Mouse (Mus musculus) heart, adult 8-10 months (tissue): ENCODE measurements at regions not wholly inside any gene's neighbourhood (a gene's known extent, or its start where the extent isn't known, plus 50 kb on each side); places are given as distances from the start of the nearest gene placed in this dataset.

Source experiments
- DNase-seq: peaks from one replicate; pipeline ENCODE4 v3.0.0; 2022; ENCODE audit warnings: low spot score

DNA sequence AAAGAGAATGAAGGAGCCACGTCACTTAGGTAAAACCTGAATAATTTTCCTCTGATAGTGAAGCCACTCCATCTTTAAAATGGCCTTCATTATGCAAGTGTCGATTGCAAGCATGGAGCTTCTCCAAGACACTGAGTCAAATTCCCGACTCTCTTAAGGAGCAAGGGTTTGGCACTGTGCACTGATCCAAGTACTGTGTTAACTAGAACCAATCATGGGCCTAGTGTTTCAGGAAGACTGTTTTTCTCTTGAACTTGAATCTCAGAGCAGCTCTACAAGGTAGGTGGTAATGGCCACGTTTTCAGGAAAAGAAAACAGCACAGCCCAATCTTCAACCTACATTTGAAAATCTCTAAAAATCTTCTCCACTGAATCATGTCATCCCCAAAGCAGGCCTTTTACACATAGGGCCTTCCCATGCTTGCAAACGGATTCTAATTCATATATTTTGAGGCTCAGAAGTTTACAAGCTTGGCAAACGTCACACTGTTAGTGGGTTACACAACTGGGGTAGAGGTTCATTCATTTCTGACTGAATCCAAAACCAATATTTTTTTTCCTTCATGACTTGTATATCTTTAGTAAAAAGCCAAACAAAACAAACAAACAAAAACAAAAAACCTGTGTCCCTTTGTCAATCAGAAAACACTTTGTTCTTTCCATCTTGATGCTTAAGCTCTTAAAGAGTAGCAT lies 342.2 kb upstream of the Zfp462 start:
- no peak for DNase-seq

DNA sequence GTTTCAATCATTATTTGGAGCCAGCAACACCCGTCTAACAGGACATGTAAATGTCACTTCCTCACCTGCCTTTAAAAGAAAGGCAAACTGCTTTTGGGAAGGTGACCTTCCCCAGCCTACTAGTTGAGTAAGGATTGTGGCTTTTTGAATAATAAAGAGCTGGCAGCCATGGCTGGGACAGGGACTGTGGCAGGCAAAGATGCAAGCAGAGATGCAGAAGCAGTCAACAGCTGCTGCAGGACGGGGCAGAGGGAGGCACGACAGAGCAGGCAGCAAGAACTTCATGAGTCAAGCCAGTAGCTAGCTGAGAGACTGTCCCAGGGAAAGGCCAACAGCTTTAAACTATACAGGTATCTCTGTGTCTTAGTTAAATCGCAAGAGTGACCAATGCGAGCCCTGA lies 334.7 kb upstream of the Zfp462 start:
- no peak for DNase-seq

DNA sequence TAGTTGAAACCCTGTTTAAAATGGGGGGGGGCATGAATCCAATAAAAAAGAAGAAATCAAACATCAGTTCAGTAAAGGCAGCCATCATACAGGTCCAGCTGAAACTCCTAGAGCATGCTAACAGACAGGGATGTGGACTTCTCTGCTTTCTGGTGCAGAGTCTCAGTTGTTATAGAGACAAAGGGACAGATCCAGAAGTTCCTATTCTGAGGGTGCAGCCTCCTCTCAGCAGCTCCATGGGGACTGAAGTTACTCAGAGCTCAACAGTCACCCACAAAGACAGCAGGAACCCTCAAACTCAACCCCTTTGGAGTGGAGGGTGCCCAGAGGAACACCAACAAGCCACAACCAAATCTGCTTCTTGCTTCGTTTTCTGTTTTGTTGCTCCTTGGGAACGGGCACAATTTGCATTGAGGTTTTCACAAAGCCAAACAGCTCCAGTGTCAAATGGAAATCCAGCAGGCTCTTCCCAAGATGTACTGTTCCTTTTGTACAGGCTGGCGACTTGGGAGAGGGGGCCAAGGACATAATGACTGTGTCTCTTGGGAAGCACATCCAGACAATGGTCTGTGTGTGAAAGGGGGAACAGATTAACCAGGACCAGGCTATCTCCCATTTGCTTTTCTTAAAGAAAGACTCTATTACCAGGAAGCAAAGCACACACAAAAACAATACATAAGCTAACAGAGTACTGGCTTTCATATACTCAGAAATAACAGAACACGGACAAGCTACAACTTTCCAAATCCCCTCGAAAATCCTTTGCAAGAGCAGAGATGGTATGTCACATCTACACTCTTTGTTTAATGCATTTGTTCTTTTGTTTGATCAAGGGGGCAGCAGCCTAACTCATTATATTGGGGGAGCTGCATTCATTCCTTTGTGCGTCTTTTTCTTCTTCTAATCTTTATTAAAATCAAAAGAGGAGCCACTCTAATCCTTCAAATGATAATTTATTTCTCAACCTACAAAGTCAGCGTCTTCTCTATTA lies 332.6 kb upstream of the Zfp462 start:
- no peak for DNase-seq

DNA sequence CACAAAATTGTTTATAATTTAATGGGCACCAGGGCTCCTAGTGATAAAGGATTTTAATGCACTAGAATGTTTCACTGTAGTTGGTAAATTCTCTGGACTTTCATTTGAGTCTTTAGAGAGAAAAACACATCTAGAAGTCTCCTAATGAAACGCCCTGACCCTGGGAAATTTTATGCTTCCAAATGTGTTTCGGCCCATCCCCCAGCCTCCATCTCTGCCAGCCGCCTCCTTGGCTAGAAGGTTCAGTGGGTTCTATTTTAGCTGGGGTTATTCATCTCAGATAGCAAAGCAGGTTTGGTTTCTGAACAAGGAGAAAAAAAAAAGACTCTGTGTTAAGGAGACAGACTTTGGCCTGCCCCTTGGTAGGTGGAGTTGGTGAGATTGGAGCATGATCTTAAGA lies 331.8 kb upstream of the Zfp462 start:
- DNase-seq, result no peak

DNA sequence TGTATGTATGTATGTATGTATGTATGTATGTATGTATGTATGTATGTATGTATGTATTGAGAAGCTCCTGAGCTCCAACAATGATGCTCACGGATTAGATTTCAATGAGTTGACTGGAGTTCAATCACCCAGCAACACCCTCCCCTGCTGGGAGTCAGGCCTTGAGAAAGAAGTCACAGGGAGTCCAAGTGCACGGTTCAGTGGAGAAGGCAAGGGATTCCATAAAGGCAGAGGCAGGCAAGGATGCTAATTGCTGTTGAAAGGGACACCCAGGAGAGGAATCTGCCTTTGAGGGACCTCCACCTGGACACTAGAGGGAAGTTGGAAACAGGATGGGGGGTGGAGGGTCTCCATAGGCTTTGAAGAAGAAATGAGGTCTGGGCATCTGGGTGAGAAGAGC lies 331.2 kb upstream of the Zfp462 start:
- no peak for DNase-seq

DNA sequence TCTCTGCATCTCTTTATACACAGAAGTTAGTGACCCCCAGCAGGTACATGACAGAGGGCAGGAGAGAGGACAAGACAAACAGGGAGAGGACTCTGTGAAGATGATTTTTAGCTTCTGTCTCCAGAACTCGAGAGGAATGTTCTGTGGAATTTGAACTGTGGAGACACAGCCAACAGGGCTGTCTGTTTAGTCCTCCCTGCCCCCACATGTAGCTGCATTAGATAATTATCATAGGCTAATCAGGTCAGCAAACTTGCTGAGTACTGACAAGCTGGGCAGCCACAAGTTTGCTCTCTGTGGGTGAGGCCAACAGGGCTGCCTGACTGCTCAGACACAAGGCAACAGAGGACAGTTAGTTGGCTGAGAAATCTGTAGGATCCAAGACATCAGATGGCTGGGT lies 329.0 kb upstream of the Zfp462 start:
- no peak for DNase-seq

DNA sequence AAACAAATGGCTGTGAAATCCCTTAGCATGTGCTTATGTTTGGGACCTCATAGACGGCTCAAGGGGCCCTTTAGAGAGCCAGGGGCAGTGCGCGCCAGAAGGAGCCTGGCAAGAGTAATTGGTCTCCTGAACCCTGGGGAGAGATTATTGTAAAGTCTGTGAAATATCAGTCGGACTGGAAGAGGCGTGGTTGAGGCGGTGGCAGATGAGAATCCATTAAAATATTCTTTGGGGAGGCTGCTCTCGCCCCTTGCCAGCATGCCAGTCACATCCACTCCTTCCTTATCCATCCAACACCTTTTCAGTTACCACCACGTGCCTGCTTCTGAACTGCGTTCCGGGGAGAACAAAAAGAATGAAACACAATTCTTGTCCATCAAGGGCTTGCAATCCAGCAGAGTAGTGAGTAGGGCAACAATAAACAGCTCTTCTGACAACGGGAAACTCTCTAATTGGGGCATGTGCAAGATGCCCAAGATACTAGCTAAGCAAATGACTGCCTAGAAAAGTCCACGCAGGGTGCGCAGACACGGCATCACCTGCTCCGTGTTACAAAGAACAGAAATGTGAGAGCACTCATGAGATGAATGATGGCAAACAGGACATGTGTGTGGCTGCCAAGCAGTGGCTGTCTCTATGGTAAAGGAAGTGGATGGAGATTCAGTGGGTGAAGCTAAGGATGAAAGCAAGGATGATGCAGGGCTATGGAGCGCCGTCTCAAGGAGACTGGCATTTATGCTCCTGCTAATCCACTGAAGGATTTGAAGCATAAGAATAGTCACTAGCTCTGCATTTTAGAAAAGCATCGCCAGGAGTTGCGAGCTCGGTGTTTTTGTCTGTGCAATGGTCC lies 320.6 kb upstream of the Zfp462 start:
- DNase-seq, result no peak

DNA sequence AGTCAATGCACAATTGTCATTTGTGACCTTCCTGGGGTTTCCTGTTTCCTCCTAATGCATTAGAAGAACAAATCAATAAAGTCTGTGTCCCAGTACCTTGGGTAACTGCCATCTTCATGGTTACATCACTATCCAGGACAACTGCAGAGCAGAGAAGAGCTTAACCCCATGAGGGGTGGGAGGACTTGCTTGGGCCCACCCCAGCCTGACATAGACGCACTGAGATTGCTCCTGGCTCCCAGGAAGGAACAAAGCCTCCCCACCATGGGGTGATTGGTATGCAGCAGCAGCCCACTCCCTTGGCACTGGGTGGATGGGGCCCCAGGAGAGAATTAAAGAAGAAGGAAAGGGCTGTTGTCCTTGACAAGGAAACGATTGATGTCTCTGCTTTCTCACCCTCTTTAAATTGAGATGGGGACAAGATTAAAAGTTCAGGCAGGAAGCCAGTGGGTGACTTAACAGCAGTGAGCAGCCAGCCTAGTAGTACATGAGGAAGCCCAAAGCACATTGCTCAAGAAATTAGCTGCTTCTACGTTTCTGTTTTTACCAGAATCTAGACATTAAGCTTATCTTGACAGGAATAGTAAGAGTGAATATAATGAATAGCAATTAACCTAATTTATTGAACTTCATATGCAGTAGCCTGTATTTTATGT lies 307.7 kb upstream of the Zfp462 start:
- DNase-seq, result no peak

DNA sequence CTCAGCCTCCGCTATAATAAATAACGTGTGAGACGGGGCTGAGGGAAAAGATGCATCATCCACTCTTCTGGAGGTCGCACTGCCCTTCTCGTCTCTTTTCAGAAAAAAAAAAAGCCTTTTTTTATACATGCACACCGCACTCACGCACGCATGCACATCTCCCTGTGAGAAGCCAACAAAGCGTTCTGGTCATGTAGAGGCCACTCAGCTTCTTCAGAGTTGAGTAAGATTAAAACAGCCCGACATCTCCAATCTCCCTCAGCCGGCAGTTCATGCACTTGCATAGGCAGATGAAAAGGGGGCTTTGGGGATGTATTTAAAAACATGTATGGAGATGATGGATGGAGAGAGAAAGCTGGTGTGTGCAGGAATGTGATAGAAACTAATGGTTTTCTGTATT lies 298.8 kb upstream of the Zfp462 start:
- DNase-seq, result no peak

DNA sequence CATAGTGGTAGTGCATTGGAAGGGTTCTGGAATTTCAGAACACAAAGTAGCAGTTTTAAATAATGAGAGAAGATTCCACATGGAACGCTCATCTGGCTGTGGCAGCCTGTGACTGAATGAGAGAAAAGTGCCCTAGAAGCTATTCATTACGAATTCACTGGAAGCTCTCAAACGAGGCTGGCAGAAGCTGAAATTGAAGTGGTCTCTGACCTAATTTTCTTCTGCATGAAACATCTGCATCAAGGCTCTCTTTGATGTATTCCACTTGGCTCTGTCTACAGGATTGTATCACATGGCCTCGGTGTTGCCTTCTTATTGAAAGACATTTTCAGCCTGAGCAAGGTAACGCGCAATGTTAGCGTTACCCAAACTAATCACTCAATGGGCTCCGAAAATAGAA lies 298.4 kb upstream of the Zfp462 start:
- DNase-seq, result no peak

DNA sequence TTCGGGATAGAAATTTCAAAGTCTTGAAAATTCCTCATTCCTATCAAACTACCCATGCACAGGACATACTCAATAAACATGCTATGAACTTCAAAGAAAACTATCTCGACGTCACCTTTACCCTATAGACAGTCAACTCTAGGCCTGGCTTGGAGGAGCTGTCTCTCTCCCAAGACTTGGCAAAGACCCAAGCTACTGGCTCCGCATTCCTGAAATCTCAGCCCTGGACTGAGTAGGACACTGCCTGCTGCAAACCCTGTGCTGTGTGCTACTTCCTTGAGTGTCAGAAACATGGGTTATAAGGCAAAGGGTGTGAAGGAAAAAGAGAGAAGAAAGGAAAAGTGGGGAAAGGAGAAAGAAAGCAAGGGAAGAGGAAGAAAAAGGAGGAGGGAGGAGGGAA lies 296.6 kb upstream of the Zfp462 start:
- DNase-seq, result no peak

DNA sequence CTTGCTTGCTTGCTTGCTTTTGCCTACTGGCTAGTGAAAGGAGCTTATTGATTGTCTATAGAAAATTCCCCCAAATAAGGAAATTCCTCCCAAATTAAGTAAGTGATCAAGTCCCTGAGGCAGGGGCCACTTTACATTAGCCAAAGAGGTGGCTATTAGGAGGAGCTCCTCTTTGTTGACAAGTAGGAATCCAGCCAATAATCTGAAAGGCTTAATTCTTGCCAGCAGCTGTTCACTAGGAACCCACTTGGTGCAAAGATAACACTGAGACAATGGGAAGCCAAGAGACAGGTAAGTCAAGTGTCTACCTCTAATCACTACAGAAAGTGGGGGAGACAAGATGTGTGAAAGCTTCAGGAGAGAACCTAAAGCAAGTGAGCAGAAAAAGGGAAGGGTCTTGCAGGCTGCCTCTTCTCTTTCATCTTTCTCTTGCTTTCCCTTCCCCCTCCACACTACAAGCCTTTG lies 293.2 kb upstream of the Zfp462 start:
- no peak for DNase-seq

DNA sequence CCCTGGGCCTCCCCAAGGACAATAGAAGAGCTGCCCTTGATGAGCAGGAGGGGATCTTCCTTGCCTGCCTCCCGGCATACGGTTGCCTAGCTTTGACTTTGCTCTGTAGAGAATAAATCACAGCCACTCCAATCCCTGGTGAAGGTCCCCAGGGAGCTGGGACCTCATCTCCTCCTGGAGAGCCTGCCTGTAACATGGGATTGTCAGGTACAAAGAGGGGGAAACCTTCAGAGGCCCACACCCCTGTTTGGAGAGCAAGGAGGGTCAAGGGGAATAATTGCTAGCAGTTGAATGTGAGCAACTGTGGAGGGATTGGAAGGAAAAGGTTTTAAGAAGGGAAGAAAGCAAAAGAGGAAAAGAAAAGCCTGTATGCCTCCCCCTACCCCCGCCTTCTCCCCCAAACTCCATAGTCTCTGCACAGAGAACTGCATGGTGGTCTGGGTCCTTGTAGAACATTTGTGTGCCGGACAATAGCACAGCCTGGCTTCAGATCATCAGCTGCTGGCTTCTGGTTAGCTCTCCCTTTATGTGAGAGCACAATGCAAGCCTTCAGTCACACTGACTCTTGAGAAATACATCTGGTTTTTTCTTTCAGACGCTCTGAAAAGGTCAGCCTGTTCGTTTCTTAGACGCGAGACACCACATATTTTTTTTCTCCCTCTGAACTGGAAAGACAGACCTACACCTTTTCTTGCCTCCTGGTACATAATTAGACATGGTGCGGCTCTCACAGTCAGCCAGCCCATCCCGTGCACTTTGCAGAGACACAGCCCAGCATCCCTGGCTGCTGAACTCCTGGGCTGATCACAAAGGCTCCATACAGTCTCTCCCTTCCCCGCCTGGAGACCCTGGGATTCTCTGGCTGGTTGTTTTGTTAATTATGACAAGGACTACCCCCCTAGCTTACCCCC lies 292.5 kb upstream of the Zfp462 start:
- no peak for DNase-seq

DNA sequence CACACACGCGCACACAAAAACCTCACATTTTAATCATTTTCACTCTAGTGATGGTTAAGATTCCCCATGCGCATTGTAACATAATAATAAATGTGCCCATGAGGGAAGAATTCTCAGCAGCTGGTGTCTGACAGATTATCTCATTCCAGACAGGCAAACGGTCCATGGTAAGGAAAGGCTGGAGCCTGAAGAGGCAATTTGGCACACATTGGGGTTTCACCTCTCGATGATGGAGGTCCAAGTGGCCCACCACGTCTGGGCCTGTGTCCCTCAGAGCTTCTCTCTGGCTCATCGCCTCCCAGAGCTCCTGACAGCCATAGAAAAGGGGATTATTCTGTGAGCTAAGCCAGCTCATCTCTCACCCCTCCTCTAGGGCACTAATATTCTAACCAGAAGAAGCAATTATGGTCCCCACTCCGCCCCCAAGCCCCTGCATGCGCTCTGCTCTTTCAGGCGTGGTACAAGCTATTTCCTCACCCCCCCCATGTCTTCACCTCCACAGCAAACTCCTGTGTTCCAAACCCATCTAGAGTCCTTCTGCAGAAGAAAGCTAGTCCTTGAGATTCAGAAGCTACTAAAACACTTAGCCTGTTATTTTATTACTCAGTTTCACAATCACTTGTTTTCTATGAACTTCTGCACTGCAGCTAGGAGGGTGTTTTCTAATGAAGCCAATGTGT lies 291.6 kb upstream of the Zfp462 start:
- DNase-seq, result no peak
